Mouse (Mus musculus): ENCODE measurements around the gene Itga8.

GRCm38 (mm10) chr2:12203231-12203630, 98.5 kb downstream of the Itga8 start:
- TF ChIP-seq POLR2A (IDR thresholded peaks at IDR 0.05; ENCODE audit: low read depth, low read length) (no peak), CTCF (IDR thresholded peaks at IDR 0.05; ENCODE audit: extremely low read depth, insufficient read depth, insufficient read length, insufficient replicate concordance) (no peak)
